Mouse (Mus musculus): ENCODE data around the gene Pde1a.

Pde1a gene

DNA sequence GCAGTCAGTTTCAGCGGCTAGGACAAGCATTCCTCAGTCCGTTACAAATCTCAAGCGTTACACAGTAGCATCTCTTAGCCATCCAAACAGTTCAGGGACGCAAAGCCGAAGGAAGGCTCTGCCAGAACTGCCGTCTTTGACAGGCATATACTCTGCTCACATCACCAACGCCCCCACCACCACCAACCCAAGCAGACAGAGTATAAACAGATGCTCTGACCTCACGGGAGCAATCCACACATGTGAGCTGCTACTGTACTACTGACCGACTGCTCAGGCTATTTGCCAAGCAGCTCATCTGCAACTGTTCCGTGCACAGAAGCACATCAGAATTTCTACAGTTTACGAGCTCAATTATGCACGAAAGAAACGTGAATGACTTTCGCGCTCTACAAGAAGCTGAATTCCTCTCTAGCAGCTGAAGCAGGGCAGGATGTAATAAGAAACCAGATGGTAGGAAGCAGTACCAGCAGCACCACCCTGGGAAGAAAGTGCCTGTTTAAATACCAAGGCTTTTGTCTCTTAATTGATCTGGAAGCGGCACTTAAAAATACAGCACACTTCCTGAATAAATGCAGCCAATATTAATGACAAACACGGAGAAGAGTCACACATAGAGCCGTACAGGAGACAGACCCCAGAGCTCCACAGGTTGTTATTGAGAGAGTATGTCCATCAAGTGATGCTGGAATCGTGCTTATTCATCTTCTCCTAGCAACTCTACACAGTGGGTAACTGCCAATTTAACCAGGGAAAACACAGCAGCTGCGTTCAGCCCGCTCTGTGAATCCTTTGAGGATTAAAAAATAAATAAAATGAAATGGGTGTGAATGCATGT lies at the start of gene Pde1a:
TSS of gene Pde1a (minus strand) at position 598 of the 838 bp plus-strand sequence.
- peak; percentile 68 to 70 for DNase-seq (ENCODE audit: low spot score in 2 of 2)

DNA sequence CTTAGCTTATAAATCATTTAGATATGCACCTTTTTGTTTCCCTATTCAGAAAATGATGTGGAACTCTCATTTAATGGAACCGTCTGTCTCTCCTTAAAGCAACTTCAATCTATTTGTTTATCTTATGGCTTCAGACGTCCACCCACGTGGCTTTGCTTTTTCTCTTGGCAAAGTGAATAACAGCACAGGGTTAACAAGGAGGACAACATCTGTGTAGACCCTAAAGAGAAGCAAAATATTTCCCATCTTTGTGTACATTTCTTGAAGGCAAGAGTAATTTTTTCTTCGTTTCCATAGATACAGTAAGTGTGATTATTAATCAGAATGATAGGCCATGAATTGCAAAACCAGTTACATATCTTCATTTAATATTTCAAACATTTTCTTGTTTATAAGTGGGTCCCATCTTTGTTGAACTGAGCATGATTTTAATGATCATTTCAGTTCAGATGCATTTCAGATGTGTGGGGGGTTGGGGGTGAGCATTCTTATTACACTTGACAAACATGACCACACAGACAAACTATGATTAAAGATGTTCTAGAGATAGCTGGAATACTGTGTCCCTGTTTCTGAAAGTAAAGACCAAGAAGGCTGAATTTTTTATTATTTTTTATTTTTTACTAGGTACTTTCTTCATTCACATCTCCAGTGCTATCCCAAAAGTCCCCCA lies 49.5 kb upstream of the Pde1a start:
- no peak for DNase-seq (ENCODE audit: low spot score in 2 of 2)

DNA sequence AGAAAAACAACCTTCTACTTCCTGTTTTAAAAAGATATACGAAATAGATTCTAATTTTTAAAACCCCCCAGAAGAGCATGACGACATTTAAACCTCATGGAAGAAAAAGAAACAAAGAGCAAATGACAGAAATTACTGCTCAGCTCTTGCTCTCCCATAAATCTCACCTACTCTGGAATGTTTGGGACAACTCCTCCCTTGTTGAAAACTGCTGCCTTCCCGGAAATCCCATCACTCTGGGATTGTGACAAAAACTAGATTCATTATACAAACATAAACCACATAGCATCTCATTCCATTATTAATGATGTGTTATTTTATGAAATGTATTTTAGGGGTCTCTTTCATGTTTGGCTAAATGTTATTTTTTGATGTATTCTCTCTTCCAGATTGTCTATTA lies 48.9 kb upstream of the Pde1a start:
- no peak for DNase-seq (ENCODE audit: low spot score in 2 of 2)

DNA sequence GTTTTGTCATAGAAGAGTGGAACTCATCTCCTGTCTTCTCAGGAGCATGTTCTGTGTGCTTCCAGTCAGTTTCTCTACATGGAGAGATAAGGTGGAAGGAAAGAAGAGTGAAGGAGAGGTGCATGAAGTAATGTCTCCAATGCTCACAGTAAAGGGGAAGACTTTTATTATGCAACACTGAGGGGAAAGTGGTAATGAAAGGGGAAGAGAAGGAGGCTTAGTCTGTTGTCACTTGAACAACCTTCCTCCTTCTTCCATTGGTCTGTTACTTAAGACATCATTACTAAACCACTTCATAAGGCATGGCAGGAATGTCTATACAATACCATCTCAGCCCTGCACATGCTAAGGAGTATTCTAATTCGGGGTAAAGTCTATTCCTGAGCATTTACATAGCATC lies 38.8 kb upstream of the Pde1a start:
- no peak for DNase-seq (ENCODE audit: low spot score in 2 of 2)

DNA sequence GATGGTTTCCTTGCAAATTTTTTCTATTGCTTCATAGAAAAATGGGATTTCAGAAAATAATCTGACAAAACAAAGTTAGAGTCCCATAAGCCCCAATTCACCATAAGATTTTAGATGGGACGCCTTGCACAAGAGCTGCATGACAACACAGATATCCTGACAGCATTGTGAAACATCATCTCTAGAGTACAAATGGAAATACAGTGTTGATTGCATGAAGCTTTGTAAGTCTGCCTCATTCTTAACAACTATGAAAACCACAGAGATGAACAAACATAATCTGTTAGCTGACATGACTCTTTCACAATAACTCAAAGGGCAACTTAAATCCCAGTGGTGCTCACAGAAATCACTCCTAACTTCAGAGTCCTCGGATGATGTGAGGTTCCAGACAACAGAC lies 29.5 kb upstream of the Pde1a start:
- no peak for DNase-seq (ENCODE audit: low spot score in 2 of 2)

DNA sequence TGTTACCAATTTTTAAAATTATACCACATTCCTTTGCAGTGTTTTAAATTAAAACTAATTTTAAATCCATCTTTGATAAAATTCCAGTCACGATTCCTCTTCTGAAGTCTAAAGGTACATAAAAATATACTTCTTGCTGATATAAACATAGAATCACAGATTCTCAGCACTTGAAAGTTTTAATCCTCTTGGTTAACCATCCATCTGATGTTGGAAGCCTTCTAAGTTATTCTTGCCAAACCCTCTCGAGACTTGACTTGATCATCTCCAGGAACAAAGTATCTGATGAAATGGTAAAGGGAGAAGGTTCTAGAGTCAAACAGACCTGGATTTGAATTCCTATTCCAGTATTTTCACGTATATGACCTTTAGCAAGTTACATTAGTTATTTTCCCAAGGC lies 28.9 kb upstream of the Pde1a start:
- no peak for DNase-seq (ENCODE audit: low spot score in 2 of 2)

DNA sequence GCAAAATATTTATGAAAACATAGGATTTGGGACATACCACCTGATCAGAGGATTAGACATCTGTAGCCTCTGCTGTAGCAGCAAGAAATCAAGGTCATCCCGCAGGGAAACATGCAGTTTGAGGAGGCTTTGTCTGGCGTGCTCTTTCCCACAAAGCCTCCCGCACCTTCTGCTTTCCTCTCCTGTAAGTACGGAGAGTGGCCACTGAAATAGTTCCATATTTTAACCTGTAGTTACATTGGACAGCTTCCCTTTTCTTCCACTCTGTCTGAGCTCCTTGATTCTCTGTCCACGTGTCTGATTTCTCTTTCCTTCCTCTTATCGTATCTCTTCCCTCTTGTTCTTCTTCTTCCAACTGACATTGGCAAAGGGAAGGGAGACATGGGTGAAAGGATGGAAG lies 20.8 kb upstream of the Pde1a start:
- no peak for DNase-seq (ENCODE audit: low spot score in 2 of 2)

DNA sequence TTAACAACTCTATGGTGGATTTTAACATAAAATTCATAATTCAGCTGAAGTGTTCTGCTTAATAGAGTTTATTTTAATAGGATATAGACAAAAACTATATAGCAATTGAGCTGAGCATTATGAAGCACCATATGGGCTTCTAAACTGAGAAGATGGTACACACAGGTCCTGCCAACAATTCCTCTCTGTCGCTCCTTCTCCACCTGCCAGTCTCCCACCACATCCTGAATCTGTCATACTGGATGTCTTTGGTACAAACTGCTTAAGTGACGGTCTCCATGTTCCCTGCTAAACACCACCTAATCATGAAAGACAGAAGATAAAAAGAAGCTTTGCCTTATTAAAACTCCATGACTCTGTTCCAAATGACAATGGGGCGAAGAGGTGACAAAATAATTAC lies 20.1 kb upstream of the Pde1a start:
- DNase-seq (ENCODE audit: low spot score in 2 of 2), result peak in 1 of 2 experiments; percentile 10

DNA sequence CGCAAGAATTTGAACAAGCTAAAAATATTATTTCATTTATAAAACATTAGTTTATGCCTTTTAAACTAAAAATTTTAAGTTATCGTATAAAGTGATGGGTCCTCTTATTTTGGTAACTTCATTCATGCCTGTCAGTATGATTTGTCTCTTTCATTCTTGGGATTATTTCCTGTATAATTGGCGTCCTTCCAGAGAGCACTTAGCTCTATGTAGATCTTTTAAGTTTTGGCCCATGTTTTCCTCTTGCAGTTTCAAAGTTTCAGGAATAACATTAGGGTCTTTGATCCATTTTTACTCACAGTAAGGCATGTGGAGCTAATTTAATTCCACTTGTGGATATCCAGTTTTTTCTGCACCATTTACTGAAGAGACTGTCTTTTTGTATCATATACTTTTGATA lies 5.8 kb upstream of the Pde1a start:
- no peak for DNase-seq (ENCODE audit: low spot score in 2 of 2)

DNA sequence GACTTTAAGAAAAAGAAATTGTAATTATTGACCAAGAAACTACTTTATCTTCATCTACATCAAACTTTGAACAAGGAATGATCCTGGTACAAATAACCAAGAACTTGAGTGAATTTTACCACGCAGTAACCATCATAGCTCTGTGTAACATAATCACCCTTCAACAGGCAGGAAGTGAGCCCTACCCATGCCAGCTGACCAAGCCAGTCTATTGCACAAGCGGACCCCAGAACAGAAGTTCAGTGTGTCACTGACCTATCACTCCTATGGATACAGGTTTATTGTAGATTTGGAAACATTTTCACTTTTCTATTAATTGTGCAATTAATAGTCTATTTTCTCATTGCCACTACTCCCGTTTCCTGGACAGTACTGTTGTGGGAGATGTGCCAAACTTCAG lies 3.4 kb upstream of the Pde1a start:
- DNase-seq (ENCODE audit: low spot score in 2 of 2), result no peak

DNA sequence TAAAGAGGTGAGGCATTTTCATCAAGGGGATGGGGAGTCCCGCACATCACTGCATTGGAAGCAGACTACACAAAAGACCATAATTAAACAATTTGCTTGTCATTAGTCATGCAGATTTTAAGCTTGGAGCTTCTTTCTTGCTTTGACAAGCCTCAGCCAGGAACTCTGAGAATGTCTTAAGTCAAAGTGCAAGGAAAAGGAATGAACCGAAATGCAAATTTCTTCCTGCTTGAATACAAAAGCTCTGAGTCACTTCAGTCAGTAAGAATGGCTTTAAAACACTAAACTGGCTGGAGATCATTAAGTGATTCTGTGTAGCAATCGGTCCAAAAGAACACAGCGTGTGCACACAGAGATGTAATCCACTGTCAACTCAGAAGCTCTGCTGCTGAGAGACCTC lies 2.6 kb downstream of the Pde1a start:
- DNase-seq (ENCODE audit: low spot score in 2 of 2), result no peak

DNA sequence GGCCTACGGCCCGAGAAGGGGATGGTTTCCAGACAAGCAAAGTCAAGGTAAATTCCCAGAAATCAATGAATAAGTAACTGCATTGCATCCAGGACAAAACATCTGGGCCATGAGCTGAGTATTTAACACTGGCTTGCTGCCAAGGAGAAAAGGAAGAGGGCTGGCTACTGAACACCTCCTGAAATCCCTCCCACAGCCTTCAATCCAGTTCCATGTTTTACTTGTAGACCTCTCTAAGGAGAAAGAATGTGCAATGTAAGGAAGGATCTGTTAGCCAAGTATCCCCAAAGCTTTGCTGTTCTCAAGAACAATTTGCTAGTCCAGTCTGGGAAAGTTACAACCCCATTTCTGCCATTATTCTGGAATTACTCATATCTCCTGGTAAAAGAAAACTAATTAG lies 42.4 kb downstream of the Pde1a start:
- DNase-seq (ENCODE audit: low spot score in 2 of 2), result no peak

DNA sequence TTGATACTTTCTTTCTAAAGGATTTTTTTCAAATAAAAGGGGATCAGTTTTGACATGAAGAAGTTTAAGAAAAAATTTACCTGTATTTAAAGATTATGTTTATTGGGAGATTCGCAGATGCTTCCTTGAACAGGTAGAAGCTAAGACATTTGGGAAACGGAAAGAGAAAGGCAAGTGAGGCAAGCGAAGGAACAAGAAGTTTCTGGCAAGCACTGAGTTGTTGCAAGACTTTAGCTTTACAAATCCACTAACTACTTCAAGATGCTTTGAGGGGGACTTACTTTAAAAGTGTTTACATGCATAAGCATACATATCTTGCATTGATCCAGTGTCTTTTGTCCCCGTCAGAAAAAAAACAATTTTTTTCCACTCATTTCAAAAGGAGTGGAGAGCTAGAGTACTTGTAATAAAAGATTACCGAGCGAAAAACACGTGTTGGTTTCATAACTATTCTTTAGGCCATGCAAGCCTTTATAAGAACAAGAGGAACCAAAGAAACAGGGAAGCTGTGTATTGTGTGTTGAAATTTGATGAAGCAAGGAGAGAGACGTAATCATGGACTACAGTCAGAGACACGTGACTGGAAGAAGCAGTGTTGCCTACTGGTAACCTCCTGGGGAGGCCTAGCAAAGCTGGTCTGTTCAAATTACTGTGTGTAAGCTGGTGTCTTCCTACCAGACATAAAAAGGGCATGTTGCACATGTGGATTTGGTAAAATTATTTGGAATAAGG lies 49.0 kb downstream of the Pde1a start:
- DNase-seq (ENCODE audit: low spot score in 2 of 2), result no peak

DNA sequence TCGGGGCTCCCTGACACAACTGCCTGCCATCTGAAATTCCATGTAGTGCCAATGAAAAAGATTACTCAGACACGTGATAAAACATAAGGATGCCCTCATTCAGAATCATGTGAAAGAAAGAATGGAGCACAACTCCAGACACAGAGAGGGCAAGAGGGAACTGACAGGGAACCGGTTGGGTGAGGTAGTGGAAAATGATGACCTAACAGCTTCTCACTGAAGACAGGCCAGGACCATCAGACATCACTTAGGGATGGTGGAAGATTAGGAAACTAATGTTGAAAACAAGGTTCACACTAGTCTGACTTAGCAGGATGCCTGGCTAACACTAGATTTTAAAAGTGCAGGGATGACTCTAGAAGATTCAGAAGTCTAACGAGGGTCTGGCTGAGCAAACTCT lies 49.6 kb downstream of the Pde1a start:
- no peak for DNase-seq (ENCODE audit: low spot score in 2 of 2)

DNA sequence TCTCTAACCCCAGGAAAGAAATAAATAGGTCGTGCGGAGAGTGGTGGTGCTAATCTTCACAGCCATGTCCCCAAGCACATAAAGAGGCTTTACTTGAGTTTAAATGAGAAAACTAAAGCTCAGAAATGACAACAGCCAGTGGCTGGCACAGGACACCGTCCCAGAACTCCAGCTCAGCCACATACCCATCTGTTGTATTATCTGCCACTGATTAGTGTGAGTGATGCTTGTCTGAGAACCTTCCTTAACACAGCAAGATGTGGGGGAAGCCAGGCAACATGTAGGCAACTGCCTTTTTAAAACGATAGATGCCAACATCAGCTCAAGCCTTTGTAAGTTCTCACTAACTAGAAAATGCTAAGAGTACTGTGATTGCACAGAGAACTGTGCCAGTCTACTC lies 52.9 kb downstream of the Pde1a start:
- no peak for DNase-seq (ENCODE audit: low spot score in 2 of 2)

DNA sequence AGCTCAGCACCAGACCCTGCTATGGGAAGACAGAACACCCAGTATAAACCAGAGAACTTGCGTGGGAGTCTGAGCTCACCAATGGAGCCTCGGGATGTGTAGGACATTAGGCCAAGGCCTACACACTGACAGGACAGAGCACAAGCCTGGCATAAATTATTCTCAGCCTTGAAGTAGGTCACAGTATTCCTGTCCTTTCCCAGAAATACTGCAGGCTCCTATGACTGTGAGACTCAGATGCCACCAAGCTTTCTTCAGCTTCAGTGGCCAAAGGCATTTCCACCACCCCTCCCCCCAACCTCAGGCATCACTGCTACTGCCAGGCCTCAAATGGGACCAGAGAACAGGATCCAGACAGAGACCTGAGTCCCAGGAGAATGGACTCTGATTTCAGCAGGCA lies 54.7 kb downstream of the Pde1a start:
- no peak for DNase-seq (ENCODE audit: low spot score in 2 of 2)

DNA sequence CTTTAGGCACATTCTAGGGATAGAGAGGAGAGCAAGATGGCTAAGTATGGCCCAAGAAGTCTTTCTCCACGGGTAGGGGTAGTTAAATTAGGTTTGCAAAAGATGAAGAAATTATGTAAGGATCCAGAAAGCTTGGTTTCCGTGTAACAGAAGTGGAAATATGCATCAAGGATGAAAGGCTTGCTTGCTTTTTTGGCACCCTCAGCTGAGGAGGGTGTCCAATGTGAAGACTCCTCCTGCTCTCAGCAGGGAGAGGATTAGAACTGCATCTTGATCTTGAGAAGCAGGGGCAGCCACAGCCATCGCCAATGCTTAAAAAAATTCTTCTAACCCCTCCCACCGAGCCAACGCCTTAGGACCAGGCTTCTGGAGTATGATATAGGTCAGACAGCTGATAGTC lies 55.2 kb downstream of the Pde1a start:
- no peak for DNase-seq (ENCODE audit: low spot score in 2 of 2)

DNA sequence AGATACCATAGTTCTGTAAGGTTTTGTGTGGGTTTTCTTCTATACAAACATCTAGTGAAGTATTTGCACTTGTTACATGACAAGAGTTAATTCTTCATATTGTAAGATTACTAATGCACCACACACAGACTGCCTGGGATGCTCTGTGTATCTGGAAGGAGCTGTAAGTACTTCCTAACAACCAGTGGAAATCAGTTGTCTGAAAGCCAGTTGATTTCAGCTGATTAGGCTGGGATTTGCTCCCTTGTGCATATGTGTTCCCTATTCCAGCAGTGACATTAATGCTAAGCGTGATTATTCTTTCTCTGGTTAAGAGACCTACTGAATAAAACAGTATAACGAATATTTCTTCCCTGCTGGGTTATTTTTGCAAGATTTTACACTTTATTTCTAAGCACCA lies 55.8 kb downstream of the Pde1a start:
- no peak for DNase-seq (ENCODE audit: low spot score in 2 of 2)

DNA sequence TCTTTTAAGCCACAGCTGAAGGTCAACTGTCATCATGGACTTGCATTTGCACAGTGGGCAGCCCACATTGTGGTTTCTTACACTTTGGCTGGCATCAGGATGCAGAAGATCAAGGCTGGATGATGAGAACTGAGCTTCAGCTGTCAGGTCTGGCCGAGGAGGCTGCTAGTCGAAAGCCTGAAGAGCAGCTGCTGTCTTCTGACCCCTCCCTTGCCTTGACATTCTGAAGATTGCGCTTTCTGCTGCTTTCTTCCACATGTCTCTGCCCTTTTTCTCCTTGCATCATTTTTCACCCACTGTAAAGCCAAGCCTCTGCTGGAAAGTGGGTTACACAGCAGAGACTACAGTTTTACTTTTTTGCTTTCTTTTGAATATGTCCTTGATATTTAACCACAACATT lies 59.5 kb downstream of the Pde1a start:
- no peak for DNase-seq (ENCODE audit: low spot score in 2 of 2)

DNA sequence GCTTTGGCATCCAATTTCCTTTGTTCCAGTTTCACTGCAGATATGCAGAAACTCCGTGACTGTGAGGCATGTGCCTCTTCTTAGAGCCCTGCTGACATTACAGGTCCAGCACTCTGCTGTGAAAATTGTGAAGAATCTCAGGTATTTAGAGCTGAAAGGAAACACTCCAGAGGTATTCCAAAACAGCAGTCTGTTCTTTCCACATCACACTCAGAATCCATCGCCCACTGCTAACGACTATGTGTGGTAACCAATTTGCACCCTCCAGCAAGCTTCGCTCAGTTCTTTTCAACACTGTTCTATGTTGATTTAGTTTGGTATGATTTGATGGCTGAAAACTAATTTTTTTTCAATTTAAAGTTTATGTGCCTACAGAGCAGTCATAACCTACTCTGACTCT lies 62.8 kb downstream of the Pde1a start:
- no peak for DNase-seq (ENCODE audit: low spot score in 2 of 2)

DNA sequence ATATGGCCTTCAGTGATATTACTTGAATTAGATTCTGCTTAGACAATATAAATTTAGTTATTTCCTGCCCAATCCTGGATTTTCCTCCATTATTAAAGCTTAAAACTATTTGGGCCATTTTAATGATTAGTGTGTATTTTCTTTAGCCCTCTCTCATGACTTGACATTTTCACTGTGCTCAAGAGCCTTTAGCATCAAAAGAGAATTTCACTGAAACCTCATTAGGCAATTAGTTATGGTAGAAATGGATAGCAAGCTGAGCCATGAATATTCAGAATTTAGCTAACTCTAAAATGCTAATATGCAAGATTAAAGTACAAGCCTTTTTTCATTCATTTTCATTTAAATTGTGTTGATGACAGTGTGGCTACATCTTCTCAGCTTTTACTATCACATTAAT lies 73.2 kb downstream of the Pde1a start:
- DNase-seq (ENCODE audit: low spot score in 2 of 2), result no peak

DNA sequence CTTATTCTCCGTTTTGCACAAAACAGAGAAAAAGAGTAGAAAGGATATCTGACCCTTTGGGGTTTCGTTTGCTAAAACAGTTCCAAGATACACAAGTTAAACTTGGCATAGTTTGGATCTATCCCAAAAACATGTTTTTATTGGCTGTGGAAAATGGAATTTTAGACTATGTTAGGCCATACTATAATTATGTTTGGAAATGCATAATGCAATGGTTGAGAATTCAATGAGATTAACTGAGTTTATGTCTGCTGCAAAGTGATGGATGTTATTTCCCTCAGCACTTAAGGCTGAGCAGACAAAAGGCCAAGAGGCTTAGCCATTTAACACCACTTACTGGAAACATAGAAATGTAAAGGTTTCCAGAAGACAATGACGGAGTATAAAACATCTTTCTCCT lies 75.2 kb downstream of the Pde1a start:
- no peak for DNase-seq (ENCODE audit: low spot score in 2 of 2)
